Mouse (Mus musculus) olfactory bulb, adult 2 months (tissue): ENCODE results near the gene Pla2g4f. TPM values are rescaled to one million over a fixed set of nuclear protein-coding genes. Genes with fewer than 3 reads are reported as not detected.

ENCODE experiments used
- H3K27ac ChIP-seq: fragments of 200-500 bp; 2 replicates; pipeline ENCODE4 v1.5.1; 2012; ENCODE audit warnings: low read depth, low read length; ENCODE audit not compliant: insufficient read depth
- H3K4me1 ChIP-seq: fragments of 200-500 bp; 2 replicates; pipeline ENCODE4 v1.6.1; 2012; ENCODE audit warnings: low read length; ENCODE audit not compliant: control insufficient read depth, insufficient read depth
- H3K4me3 ChIP-seq: fragments of 200-500 bp; 2 replicates; pipeline ENCODE4 v1.5.1; 2012; ENCODE audit warnings: mild to moderate bottlenecking, low read depth, low read length, moderate library complexity; ENCODE audit not compliant: insufficient read depth
- CTCF ChIP-seq: fragments of 200-500 bp; IDR thresholded peaks from 2 replicates; pipeline ENCODE4 v1.5.1; 2012; ENCODE audit warnings: low read depth, mild to moderate bottlenecking, low read length, moderate library complexity; ENCODE audit not compliant: insufficient read depth
- POLR2A ChIP-seq: fragments of 200-500 bp; IDR thresholded peaks from 2 replicates; pipeline ENCODE4 v1.6.1; 2012; ENCODE audit warnings: mild to moderate bottlenecking, low read depth, low read length, moderate library complexity; ENCODE audit not compliant: insufficient read depth
- WGBS: fragments of 180-500 bp; shearing (Covaris S2); methylation state at CpG from one replicate; pipeline ENCODE4 v1.1.7; 2018; 5-methylcytosine and 5-hydroxymethylcytosine counted together
- polyA plus RNA-seq: library from polyadenylated mRNA; stranded (reverse); fragments of >200 nt; gene quantifications from 2 replicates; pipeline ENCODE4 v1.2.4, GENCODE M21; 2012; ENCODE audit warnings: low replicate concordance; ENCODE audit not compliant: missing spikeins, insufficient read depth, insufficient read length

The Pla2g4f gene
- polyA plus RNA-seq, 1 experiment = not detected

DNA sequence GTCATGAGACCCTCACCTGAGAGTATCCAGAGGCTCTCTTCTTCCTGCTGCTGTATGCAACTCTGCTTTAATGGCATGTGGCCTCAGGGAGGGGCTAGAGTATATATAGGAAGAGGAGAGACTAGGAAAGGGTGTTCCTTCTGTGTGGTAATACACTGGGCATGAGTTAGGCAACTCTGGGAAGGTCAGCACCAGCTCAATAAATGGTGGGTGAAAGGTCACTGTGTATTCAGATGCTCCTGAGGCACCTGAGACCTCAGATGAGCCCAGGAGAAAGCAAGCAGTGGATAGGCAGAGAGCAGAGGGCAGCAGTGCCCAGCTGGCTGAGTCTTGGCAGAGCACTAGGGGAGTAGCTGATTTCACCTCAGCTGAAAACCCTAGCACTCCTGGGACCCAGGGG lies 29.3 kb downstream of the Pla2g4f start:
- Histone ChIP-seq H3K27ac (no peak overlapping the region), H3K4me3 (no peak overlapping the region), H3K4me1 (no peaks in the 10 kb centered on the region)
- TF ChIP-seq POLR2A (no peak), CTCF (no peak)

GRCm38 (mm10) chr2:120284094-120284493 lies 29.9 kb downstream of the Pla2g4f start:
- TF ChIP-seq CTCF = no peak
- no peak for TF ChIP-seq POLR2A
- no peak overlapping the region for H3K4me3 ChIP-seq
- 87% methylated on average over 5 of the region's 5 CpGs for WGBS
- H3K4me1 ChIP-seq = no peaks in the 10 kb centered on the region
- H3K27ac ChIP-seq = no peak overlapping the region

GRCm38 (mm10) chr2:120283550-120283949 lies 30.4 kb downstream of the Pla2g4f start:
- no peak overlapping the region for H3K27ac ChIP-seq
- WGBS = 68% methylated on average over 6 of the region's 6 CpGs
- no peaks in the 10 kb centered on the region for H3K4me1 ChIP-seq
- H3K4me3 ChIP-seq = no peak overlapping the region
- TF ChIP-seq POLR2A (no peak), CTCF (no peak)

DNA sequence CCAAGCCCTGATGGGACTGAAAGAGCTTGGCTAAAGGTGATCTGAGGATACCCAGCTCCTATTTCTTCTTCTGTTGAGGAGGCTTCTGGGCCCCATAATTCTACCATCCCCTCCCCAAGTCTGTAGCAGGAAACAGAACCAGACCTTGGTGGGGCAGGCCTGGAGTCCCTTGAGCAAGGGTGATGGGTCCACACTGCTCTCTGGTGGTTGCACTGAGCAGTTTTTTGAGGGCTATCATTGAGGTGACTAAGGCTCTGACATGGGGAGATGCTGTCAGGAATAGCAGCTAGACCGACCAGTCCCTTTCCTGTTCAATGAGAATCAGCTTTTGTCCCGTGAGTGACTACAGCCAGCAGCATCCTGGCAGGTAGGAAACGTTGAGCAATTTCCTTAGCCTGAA lies 32.7 kb downstream of the Pla2g4f start:
- Histone ChIP-seq H3K27ac (no peak overlapping the region), H3K4me1 (no peaks in the 10 kb centered on the region), H3K4me3 (no peak overlapping the region)
- 73% methylated on average over 3 of the region's 3 CpGs for WGBS
- TF ChIP-seq POLR2A (no peak), CTCF (no peak)

GRCm38 (mm10) chr2:120279961-120280360 lies 34.0 kb downstream of the Pla2g4f start:
- no peaks in the 10 kb centered on the region for H3K4me1 ChIP-seq
- no peak overlapping the region for H3K4me3 ChIP-seq
- no peak overlapping the region for H3K27ac ChIP-seq
- peak; percentile 61; the same call in 1 of the 2 replicates for TF ChIP-seq CTCF
- no peak for TF ChIP-seq POLR2A
- WGBS = 11% methylated on average over 8 of the region's 8 CpGs

- TF ChIP-seq POLR2A = no peak
- WGBS = 84% methylated on average over 4 of the region's 4 CpGs
- Histone ChIP-seq H3K27ac (no peak overlapping the region), H3K4me3 (no peak overlapping the region), H3K4me1 (no peaks in the 10 kb centered on the region)
Measured at GRCm38 (mm10) chr2:120276951-120277350, 37.0 kb downstream of the Pla2g4f start.

- Histone ChIP-seq H3K27ac (no peak overlapping the region), H3K4me1 (no peaks in the 10 kb centered on the region), H3K4me3 (no peak overlapping the region)
- 8% methylated on average over 9 of the region's 9 CpGs for WGBS
- 0 out of 2 replicates have a peak, but pooled peaks have one; percentile 3 for TF ChIP-seq CTCF
- no peak for TF ChIP-seq POLR2A
Measured at GRCm38 (mm10) chr2:120268635-120269034, 45.3 kb downstream of the Pla2g4f start.

DNA sequence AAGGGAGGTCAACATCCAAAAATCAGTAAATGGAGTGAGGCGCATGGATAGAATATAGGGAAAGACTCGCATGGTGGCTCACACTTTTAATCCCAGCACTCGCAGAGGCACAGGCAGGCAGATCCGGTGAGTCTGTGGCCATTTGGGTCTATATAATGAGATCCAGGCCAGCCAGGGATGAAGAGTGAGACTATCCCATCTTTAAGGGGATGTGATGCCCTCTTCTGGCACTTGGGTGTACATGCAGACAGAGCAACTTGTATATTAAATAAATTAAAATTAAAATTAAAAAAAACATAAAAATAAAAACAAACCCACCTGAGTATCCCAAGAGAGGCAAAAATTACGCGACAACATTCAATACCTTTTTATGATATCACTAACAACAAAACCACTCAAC lies 48.4 kb downstream of the Pla2g4f start:
- H3K27ac ChIP-seq = no peak overlapping the region
- TF ChIP-seq POLR2A (no peak), CTCF (no peak)
- no peak overlapping the region for H3K4me3 ChIP-seq
- WGBS = 76% methylated on average over 6 of the region's 6 CpGs
- H3K4me1 ChIP-seq = no peaks in the 10 kb centered on the region

GRCm38 (mm10) chr2:120264858-120265257 lies 49.1 kb downstream of the Pla2g4f start:
- TF ChIP-seq CTCF (no peak), POLR2A (no peak)
- WGBS = 70% methylated on average over 10 of the region's 10 CpGs
- no peak overlapping the region for H3K4me3 ChIP-seq

DNA sequence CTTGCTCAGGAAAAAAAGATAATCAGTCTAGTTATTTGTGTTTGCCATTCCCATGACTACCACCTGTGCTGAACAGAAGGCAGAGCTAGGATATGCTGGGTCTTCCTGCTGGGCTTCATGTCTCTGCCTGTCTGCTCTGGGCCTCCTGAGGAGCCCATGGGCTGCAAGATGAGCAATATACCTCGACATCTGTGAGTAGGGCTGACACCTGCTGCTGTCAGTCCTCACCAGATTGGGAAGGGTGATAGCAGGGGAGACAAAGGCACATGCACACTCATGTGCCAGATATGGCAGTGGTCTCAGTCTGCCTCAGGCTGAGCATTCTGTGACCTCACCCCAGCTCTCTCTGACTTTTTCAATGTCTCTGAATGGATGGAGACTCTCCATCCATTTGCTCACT lies 51.1 kb downstream of the Pla2g4f start:
- TF ChIP-seq POLR2A = no peak
- TF ChIP-seq CTCF = no peak
- H3K4me1 ChIP-seq = no peaks in the 10 kb centered on the region
- 50% methylated on average over 1 of the region's 1 CpGs for WGBS
- H3K27ac ChIP-seq = no peak overlapping the region
- H3K4me3 ChIP-seq = no peak overlapping the region

More at GRCm38 (mm10) chr2:120264858-120265257, 49.1 kb downstream of the Pla2g4f start:
- Histone ChIP-seq H3K27ac (no peak overlapping the region), H3K4me1 (no peaks in the 10 kb centered on the region)
